Comparison of ENCODE assay signal across 16 mouse cellular contexts in genomic region chr11:55496158-55496557, GRCm38 (mm10).
"Had no signal": no experiment of that assay in that cellular context is flagged by ENCODE, and none has a peak within 500 bp of the region (broad histone marks: within the 10 kb centered on the region; RNA-seq: fewer than 3 reads in every experiment).

No protein-coding gene starts in this region.

- H3K27me3 ChIP-seq: limb, embryonic 13.5 days; neural tube, embryonic 12.5 days; neural tube, embryonic 15.5 days had no signal

- H3K9me3 ChIP-seq: limb, embryonic 10.5 days; limb, embryonic 13.5 days; neural tube, embryonic 12.5 days; neural tube, embryonic 15.5 days had no signal

- H3K4me1 ChIP-seq: limb, embryonic 10.5 days; limb, embryonic 13.5 days; neural tube, embryonic 12.5 days; neural tube, embryonic 15.5 days had no signal

- DNase-seq: kidney, adult 2 months; kidney, postnatal 10 days; kidney, postnatal 36 days; lung, adult 2 months; lung, postnatal 14 days; lung, postnatal 4 days; midbrain, embryonic 14.5 days; right cerebral cortex, adult 18-20 months; right cerebral cortex, postnatal 14 days; right cerebral cortex, postnatal 4 days; thymus, postnatal 25 days had no signal

- H3K27ac ChIP-seq: limb, embryonic 10.5 days; limb, embryonic 13.5 days; neural tube, embryonic 12.5 days; neural tube, embryonic 15.5 days had no signal

- H3K4me2 ChIP-seq: limb, embryonic 13.5 days; midbrain, embryonic 11.5 days; neural tube, embryonic 12.5 days; neural tube, embryonic 15.5 days had no signal

- H3K9ac ChIP-seq: limb, embryonic 13.5 days; neural tube, embryonic 12.5 days; neural tube, embryonic 15.5 days had no signal

- H3K4me3 ChIP-seq: limb, embryonic 10.5 days; limb, embryonic 13.5 days; neural tube, embryonic 12.5 days; neural tube, embryonic 15.5 days had no signal
